Mouse (Mus musculus): ENCODE data around the gene Sox9. TPM values are rescaled to one million over a fixed set of nuclear protein-coding genes. Genes with fewer than 3 reads are reported as not detected.
A peak's percentile ranks its signal among the peaks of the same experiment; 100 is the strongest.

The Sox9 gene
- total and polyA plus RNA-seq, 3 experiments, result 1.3 to 2.7 (median 1.5) TPM

DNA sequence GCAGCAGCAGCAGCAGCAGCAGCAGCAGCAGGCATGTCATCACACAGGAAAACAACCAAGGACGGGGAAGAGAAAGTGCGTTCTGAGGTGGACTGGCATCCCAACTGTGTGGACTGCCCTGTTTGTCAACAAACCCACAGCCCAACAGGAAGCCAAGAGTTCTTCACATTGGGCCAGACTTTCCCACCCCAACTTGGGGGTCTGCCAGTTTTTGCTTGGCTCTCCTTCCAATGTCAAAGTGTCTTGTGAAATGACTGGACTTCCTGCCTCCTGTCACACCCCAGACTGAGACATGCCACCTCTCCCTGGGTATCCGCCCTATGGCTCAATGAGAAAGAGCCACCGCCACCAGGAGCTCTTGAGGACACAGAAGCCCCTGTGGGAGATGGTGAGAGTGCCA is 15.1 kb upstream of the Sox9 start:
- TF ChIP-seq EP300 (IDR thresholded peaks at IDR 0.05; ENCODE audit: insufficient read depth, low read depth, low read length), result no peak
- TF ChIP-seq POLR2A (IDR thresholded peaks at IDR 0.05; ENCODE audit: insufficient read depth, low read depth, low read length), result no peak
- no peak for TF ChIP-seq CTCF (IDR thresholded peaks at IDR 0.05)

DNA sequence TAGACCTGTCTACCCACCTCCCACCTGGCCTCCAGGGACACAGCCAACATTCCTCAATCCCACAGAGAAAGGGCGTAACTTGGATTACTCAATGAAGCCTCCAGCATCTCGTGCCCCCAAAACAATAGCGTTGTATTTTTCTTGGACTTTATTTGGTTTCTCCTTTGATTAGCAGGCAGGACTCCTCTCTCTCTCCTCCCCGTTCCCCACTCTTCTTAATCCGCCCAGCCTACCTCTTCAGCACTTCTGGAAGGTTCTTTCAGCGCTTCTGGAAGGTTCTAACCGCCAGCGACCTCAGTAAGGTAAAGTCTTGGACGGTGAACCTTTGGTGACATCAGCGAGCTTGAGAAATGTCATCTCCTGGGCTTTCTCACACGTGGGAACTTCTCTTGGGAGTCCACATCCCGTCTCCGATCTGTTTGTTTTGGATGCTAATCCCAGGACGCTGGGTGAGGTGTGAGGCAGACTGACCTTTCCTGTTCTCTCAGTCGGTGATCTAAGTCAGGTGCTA is 14.4 kb upstream of the Sox9 start:
- DNase-seq, result no peak
- WGBS, result 53% methylated on average over 15 of the region's 15 CpGs
- no peaks in the 10 kb centered on the region for H3K4me1 ChIP-seq (ENCODE audit: control insufficient read depth, insufficient read depth, low read length)

More for the DNA sequence above, 15.1 kb upstream of the Sox9 start:
- Histone ChIP-seq H3K27me3 (ENCODE audit: control insufficient read depth, insufficient read depth, low read length) (no peaks in the 10 kb centered on the region), H3K27ac (no peak overlapping the region), H3K36me3 (ENCODE audit: control insufficient read depth, insufficient read depth, low read length) (no peaks in the 10 kb centered on the region), H3K4me3 (no peak overlapping the region), H3K79me2 (replicated peaks; ENCODE audit: control insufficient read depth, insufficient read depth, low read length) (no peaks in the 10 kb centered on the region), H3K9ac (ENCODE audit: low read depth, low read length) (no peak overlapping the region), H3K4me1 (ENCODE audit: control insufficient read depth, insufficient read depth, low read length) (no peaks in the 10 kb centered on the region)
- DNase-seq, result no peak
- intact Hi-C loops (cut with DNase I), result no loop called here
- WGBS, result 74% methylated on average over 4 of the region's 4 CpGs

DNA sequence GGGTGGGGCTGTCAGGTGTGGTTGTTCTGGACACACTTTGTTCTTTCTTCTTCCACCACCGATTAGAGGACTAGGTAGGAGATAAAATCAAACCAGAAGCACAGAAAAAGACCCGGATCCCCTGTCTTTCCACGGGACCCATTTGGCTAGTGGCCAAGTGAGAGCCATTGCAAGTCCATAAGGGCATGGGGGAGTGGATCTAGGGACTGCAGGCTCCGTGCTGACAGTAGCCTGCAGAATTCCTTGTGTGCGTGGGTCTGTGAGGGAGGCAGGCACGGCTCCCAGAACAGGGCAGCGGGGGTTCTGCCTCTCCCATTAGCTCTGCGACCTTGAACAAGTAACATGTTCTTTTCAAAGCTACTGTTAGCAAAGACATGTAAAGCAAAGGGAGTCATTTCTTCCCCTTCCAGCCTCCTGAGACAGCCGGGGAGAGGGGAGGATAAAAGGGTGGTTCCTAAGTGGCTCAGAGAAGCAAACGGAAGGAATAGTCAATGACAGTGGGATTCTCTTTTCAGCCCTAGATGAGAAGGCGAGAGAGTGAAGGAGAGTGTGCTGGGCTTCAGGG is 9.2 kb upstream of the Sox9 start:
- Histone ChIP-seq H3K79me2 (replicated peaks; ENCODE audit: control insufficient read depth, insufficient read depth, low read length) (no peaks in the 10 kb centered on the region), H3K4me1 (ENCODE audit: control insufficient read depth, insufficient read depth, low read length) (no peaks in the 10 kb centered on the region), H3K27me3 (ENCODE audit: control insufficient read depth, insufficient read depth, low read length) (no peaks in the 10 kb centered on the region), H3K27ac (no peak overlapping the region), H3K9ac (ENCODE audit: low read depth, low read length) (no peak overlapping the region), H3K36me3 (ENCODE audit: control insufficient read depth, insufficient read depth, low read length) (no peaks in the 10 kb centered on the region), H3K4me3 (no peak overlapping the region)
- intact Hi-C loops (cut with DNase I), result no loop called here
- TF ChIP-seq CTCF (IDR thresholded peaks at IDR 0.05), result no peak
- no peak for TF ChIP-seq EP300 (IDR thresholded peaks at IDR 0.05; ENCODE audit: insufficient read depth, low read depth, low read length)
- no peak for TF ChIP-seq POLR2A (IDR thresholded peaks at IDR 0.05; ENCODE audit: insufficient read depth, low read depth, low read length)
- no peak for DNase-seq
- WGBS, result 39% methylated on average over 11 of the region's 11 CpGs

More for the DNA sequence above, 14.4 kb upstream of the Sox9 start:
- Histone ChIP-seq H3K9ac (ENCODE audit: low read depth, low read length) (no peak overlapping the region), H3K79me2 (replicated peaks; ENCODE audit: control insufficient read depth, insufficient read depth, low read length) (no peaks in the 10 kb centered on the region), H3K4me3 (no peak overlapping the region), H3K27me3 (ENCODE audit: control insufficient read depth, insufficient read depth, low read length) (no peaks in the 10 kb centered on the region), H3K27ac (no peak overlapping the region), H3K36me3 (ENCODE audit: control insufficient read depth, insufficient read depth, low read length) (no peaks in the 10 kb centered on the region)
- no peak for TF ChIP-seq CTCF (IDR thresholded peaks at IDR 0.05)
- TF ChIP-seq POLR2A (IDR thresholded peaks at IDR 0.05; ENCODE audit: insufficient read depth, low read depth, low read length), result no peak
- no peak for TF ChIP-seq EP300 (IDR thresholded peaks at IDR 0.05; ENCODE audit: insufficient read depth, low read depth, low read length)
- intact Hi-C loops (cut with DNase I), result no loop called here

DNA sequence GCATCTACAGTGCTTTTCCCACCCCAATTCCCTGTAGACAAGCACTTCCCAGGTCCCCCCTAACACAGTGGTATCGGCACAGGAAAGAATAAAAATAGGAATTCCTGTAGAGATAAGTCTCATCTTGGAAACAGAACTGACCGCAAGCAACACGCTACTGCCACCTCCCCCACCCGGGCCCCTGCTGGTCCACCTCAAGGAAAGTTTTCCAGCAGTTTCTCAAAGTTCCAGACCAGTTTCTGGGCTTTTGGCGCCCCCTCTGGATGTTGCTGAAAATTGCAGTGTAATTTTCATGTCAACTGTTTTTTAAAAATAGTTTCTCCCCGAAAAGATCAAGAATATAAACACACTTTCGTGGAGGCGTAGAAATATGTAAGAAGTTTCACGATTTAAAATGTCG is 2.3 kb upstream of the Sox9 start:
- WGBS, result 3% methylated on average over 10 of the region's 10 CpGs
- DNase-seq, result peak; percentile 18 to 33
- Histone ChIP-seq H3K27me3 (ENCODE audit: control insufficient read depth, insufficient read depth, low read length) (peaks cover 25% of the 10 kb centered on the region), H3K9ac (ENCODE audit: low read depth, low read length) (no peak overlapping the region), H3K27ac (no peak overlapping the region), H3K4me3 (no peak overlapping the region), H3K4me1 (ENCODE audit: control insufficient read depth, insufficient read depth, low read length) (no peaks in the 10 kb centered on the region; the same call in 1 of the 2 replicates), H3K79me2 (replicated peaks; ENCODE audit: control insufficient read depth, insufficient read depth, low read length) (no peaks in the 10 kb centered on the region), H3K36me3 (ENCODE audit: control insufficient read depth, insufficient read depth, low read length) (no peaks in the 10 kb centered on the region)
- intact Hi-C loops (cut with DNase I), result loop anchor here (2.0 to 5.0 kb wide), 3 partner anchors 73 to 1243 kb away; no protein-coding TSS in a partner anchor
- TF ChIP-seq EP300 (IDR thresholded peaks at IDR 0.05; ENCODE audit: insufficient read depth, low read depth, low read length) (no peak), CTCF (IDR thresholded peaks at IDR 0.05) (peak; percentile 82)

DNA sequence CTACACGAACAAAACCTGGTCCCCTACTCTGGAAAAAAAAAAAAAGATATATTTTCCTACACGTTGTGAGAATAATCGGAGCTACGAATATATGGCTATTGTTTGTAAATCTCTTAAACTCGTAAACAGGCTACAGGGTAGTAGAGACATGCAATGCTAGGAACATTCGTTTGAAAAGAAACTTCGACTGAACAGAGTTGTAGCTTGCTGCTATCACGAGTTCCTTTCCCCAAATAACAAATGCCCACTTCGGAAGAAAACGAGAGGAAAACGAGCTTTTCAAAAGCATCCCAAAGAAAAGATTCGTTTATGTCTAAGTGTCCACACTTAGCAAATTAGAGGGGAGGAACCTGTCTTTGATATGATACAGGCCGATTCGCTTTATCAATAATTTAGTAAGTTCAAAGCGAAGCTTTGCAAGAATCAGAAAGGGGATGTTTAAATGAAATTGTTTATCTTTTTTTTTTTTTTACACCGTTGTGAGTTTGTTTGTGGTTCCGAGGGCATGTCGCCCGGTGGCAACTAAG is 1.6 kb upstream of the Sox9 start:
- DNase-seq, result no peak
- WGBS, result 12% methylated on average over 19 of the region's 19 CpGs
- no peak overlapping the region for H3K9ac ChIP-seq (ENCODE audit: low read depth, low read length)
- H3K27me3 ChIP-seq (ENCODE audit: control insufficient read depth, insufficient read depth, low read length), result peaks cover 29% of the 10 kb centered on the region
- no peaks in the 10 kb centered on the region for H3K79me2 ChIP-seq (replicated peaks; ENCODE audit: control insufficient read depth, insufficient read depth, low read length)
- no peaks in the 10 kb centered on the region; the same call in 1 of the 2 replicates for H3K4me1 ChIP-seq (ENCODE audit: control insufficient read depth, insufficient read depth, low read length)
- intact Hi-C loops (cut with DNase I), result loop anchor here (5.0 kb wide), 2 partner anchors 72 to 1123 kb away; no protein-coding TSS in a partner anchor
- no peak overlapping the region for H3K27ac ChIP-seq
- TF ChIP-seq CTCF (IDR thresholded peaks at IDR 0.05) (no peak), EP300 (IDR thresholded peaks at IDR 0.05; ENCODE audit: insufficient read depth, low read depth, low read length) (no peak), POLR2A (IDR thresholded peaks at IDR 0.05; ENCODE audit: insufficient read depth, low read depth, low read length) (no peak)
- H3K4me3 ChIP-seq, result no peak overlapping the region
- no peaks in the 10 kb centered on the region for H3K36me3 ChIP-seq (ENCODE audit: control insufficient read depth, insufficient read depth, low read length)

Measured in heart, adult 2 months (tissue).